Mouse (Mus musculus): ENCODE results near the gene Crygn.

- TF ChIP-seq CHD2 (IDR thresholded peaks at IDR 0.05; ENCODE audit: low read depth, low read length) (peak; percentile 64), MAFK (IDR thresholded peaks at IDR 0.05; ENCODE audit: insufficient read depth, low read depth, low read length) (no peak), ZNF384 (IDR thresholded peaks at IDR 0.05; ENCODE audit: low read depth, low read length) (no peak), HCFC1 (IDR thresholded peaks at IDR 0.05; ENCODE audit: borderline replicate concordance, insufficient read depth, low read length) (no peak)
Measured at GRCm38 (mm10) chr5:24751305-24752174, 6.3 kb downstream of the Crygn start.

Measured in ES-E14 (cell line).